Mouse (Mus musculus): Measurements from ENCODE around the gene Hist1h2ac. TPM values are rescaled to one million over a fixed set of nuclear protein-coding genes. Genes with fewer than 3 reads are reported as not detected.

Gene Hist1h2ac
- polyA plus RNA-seq, 1 experiment from 2014 or later, result 0.59 TPM

DNA sequence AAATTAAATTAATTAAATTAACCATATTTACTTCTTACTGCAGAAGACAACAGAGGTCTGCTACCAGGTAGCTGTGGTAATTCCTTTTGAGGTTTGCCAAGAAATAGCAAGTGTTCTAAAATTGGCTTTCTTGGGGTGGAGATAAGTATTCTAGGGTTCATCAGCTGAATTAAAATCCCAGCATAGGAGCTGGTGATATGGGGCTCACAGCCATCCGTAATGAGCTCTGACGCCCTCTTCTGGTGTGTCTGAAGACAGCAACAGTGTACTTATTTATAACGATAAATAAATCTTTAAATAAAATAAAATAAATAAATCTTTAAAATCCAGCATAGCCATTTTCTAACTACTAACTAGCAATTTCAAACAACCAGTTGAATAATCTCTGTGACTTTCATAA, 16.0 kb upstream of the Hist1h2ac start:
- H3K9ac ChIP-seq, result no peak overlapping the region
- no peak for ATAC-seq (ENCODE audit: extremely low read depth, insufficient number of reproducible peaks, low FRiP score, low TSS enrichment)
- H3K4me3 ChIP-seq, result no peak overlapping the region
- 64% methylated on average over 3 of the region's 3 CpGs for WGBS
- no peak overlapping the region for H3K4me2 ChIP-seq
- no peaks in the 10 kb centered on the region for H3K9me3 ChIP-seq
- H3K27me3 ChIP-seq (replicated peaks), result no peaks in the 10 kb centered on the region
- H3K27ac ChIP-seq (replicated peaks), result no peak overlapping the region
- no peaks in the 10 kb centered on the region for H3K36me3 ChIP-seq
- H3K4me1 ChIP-seq, result peaks cover 25% of the 10 kb centered on the region

DNA sequence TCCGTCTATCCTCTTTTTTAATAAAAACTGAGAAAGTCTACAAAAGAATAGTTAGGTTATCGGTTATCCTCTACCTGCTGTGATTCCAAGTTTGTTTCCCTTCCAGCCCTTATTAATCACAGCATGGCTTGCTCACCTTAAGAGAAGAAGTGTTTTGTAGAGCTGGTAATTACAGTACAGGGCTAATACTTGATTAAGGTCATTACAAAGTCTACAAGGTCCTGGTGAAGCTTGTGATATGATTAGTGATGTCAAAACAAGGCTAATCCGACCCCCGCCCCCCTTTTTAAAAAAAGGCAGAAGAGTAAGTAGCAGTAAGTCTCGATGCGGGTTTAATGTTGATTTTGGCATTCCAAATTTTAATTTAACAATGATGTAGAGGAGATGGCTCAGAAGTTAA, 15.2 kb upstream of the Hist1h2ac start:
- WGBS, result 63% methylated on average over 6 of the region's 6 CpGs
- peak overlapping the region; percentile 81 for H3K4me2 ChIP-seq
- H3K27ac ChIP-seq (replicated peaks), result peak overlapping the region; percentile 93
- no peaks in the 10 kb centered on the region for H3K9me3 ChIP-seq
- peak overlapping the region; percentile 37 for H3K9ac ChIP-seq
- no peaks in the 10 kb centered on the region for H3K27me3 ChIP-seq (replicated peaks)
- ATAC-seq (ENCODE audit: extremely low read depth, insufficient number of reproducible peaks, low FRiP score, low TSS enrichment), result no peak
- H3K4me1 ChIP-seq, result peaks cover 25% of the 10 kb centered on the region
- H3K4me3 ChIP-seq, result peak overlapping the region; percentile 55; the same call in 1 of the 2 replicates
- H3K36me3 ChIP-seq, result no peaks in the 10 kb centered on the region

DNA sequence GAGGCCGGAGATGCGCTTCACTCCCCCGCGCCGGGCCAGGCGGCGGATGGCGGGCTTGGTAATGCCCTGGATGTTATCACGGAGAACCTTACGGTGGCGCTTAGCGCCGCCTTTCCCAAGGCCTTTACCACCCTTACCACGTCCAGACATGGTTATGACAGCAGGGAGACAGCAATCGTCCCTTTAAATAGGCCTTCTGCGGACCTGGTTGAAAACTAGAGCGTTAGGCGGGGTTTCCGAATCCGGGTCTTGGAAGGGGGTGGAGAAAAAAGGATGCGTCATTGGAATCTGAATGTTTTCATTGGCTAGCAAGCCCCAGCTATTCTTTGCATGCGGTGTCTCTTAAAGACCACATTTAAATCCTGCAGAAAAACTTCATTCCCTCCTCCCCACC, 14.5 kb upstream of the Hist1h2ac start, which contains the start of gene Hist1h4c:
TSS of gene Hist1h4c (minus strand) at position 155 of the 394 bp plus-strand sequence.
- no peaks in the 10 kb centered on the region for H3K27me3 ChIP-seq (replicated peaks)
- peak within 1 kb of the TSS; percentile 55 for H3K4me3 ChIP-seq
- 0% methylated on average over 22 of the region's 22 CpGs for WGBS
- peaks cover 25% of the 10 kb centered on the region for H3K4me1 ChIP-seq
- H3K36me3 ChIP-seq, result no peaks in the 10 kb centered on the region
- H3K9me3 ChIP-seq, result no peaks in the 10 kb centered on the region
- ATAC-seq (ENCODE audit: extremely low read depth, insufficient number of reproducible peaks, low FRiP score, low TSS enrichment), result peak; percentile 81
- peak within 1 kb of the TSS; percentile 81 for H3K4me2 ChIP-seq
- H3K9ac ChIP-seq, result peak within 1 kb of the TSS; percentile 83
- H3K27ac ChIP-seq (replicated peaks), result peak within 1 kb of the TSS; percentile 93

DNA sequence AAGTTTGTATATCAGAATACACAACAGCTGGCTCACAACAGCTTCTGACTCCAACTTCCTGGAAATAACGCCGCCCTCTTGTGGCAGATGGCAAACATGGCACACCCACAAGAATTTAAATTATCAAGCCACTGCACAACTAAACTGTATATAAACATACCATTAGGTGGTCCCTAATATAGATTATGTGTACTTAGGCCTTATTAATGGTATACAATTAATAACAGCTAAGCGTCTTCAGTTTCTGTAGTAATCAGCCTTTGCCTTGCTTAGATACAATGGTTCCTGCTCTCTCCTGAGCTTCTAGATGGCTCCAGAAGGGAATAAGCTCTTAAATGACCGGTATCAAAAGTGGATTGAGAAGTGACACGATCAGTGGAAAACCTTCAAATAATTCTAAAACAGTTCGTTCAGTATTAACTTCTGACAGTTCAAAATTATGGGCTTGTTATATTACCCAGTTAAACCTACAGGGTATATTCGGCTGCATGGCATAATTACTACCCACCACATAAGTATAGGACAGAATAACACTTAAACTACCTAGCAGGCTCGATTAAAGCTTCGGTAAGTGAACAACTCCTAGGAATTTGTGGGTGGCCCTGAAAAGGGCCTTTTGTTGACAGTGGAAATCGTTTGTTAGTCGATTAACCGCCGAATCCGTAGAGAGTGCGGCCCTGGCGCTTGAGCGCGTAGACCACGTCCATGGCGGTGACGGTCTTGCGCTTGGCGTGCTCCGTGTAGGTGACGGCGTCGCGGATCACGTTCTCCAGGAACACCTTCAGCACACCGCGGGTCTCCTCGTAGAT, 13.9 kb upstream of the Hist1h2ac start:
- no peaks in the 10 kb centered on the region for H3K27me3 ChIP-seq (replicated peaks)
- peak overlapping the region; percentile 81 for H3K4me2 ChIP-seq
- H3K27ac ChIP-seq (replicated peaks), result peak overlapping the region; percentile 93
- H3K4me3 ChIP-seq, result peak overlapping the region; percentile 55
- ATAC-seq (ENCODE audit: extremely low read depth, insufficient number of reproducible peaks, low FRiP score, low TSS enrichment), result peak; percentile 63
- peak overlapping the region; percentile 83 for H3K9ac ChIP-seq
- under 1% methylated on average over 27 of the region's 32 CpGs for WGBS
- H3K4me1 ChIP-seq, result peaks cover 25% of the 10 kb centered on the region
- no peaks in the 10 kb centered on the region for H3K36me3 ChIP-seq
- H3K9me3 ChIP-seq, result no peaks in the 10 kb centered on the region

DNA sequence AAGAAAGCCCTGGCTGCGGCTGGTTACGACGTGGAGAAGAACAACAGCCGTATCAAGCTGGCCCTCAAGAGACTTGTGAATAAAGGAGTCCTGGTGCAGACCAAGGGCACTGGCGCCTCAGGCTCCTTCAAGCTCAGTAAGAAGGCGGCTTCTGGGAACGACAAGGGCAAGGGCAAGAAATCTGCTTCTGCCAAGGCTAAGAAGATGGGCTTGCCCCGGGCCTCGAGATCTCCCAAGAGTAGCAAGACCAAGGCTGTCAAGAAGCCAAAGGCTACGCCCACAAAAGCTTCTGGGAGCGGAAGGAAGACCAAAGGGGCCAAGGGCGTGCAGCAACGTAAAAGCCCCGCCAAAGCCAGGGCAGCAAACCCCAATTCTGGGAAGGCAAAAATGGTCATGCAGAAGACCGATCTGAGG, 12.3 kb upstream of the Hist1h2ac start:
- Histone ChIP-seq H3K9ac (peak overlapping the region; percentile 37; the same call in 1 of the 2 replicates), H3K9me3 (no peaks in the 10 kb centered on the region), H3K27me3 (replicated peaks) (no peaks in the 10 kb centered on the region), H3K36me3 (no peaks in the 10 kb centered on the region), H3K27ac (replicated peaks) (no peak overlapping the region), H3K4me2 (peak overlapping the region; percentile 46), H3K4me1 (peaks cover 25% of the 10 kb centered on the region), H3K4me3 (no peak overlapping the region)
- 46% methylated on average over 15 of the region's 15 CpGs for WGBS
- no peak for ATAC-seq (ENCODE audit: extremely low read depth, insufficient number of reproducible peaks, low FRiP score, low TSS enrichment)

DNA sequence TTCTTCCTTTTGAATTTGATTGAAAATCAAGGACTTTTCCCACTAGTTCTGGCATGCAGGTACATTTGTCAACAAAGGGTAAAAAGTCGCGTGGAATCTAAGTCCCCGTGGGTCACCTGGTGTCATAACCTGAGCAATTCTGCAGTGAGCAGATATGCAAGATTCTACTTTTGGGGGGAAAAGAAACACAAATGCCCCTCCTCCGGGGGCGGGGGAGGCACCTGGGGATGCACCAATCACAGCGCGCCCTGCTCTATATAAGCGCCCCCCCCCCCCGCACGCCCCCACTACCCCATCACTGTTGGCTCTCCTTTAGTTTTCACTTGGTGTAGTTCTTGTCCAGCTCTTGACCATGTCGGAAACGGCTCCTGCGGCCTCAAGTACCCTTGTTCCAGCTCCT, 11.8 kb upstream of the Hist1h2ac start, which contains the start of gene Hist1h1t:
TSS of gene Hist1h1t (plus strand) at position 301 of the 400 bp plus-strand sequence.
- H3K9ac ChIP-seq, result peak within 1 kb of the TSS; percentile 37; the same call in 1 of the 2 replicates
- H3K4me3 ChIP-seq, result no peak within 1 kb of the TSS
- no peak for ATAC-seq (ENCODE audit: extremely low read depth, insufficient number of reproducible peaks, low FRiP score, low TSS enrichment)
- H3K4me1 ChIP-seq, result peaks cover 25% of the 10 kb centered on the region
- 36% methylated on average over 13 of the region's 13 CpGs for WGBS
- no peaks in the 10 kb centered on the region for H3K9me3 ChIP-seq
- no peaks in the 10 kb centered on the region for H3K27me3 ChIP-seq (replicated peaks)
- H3K36me3 ChIP-seq, result no peaks in the 10 kb centered on the region
- H3K4me2 ChIP-seq, result peak within 1 kb of the TSS; percentile 46
- no peak within 1 kb of the TSS for H3K27ac ChIP-seq (replicated peaks)

DNA sequence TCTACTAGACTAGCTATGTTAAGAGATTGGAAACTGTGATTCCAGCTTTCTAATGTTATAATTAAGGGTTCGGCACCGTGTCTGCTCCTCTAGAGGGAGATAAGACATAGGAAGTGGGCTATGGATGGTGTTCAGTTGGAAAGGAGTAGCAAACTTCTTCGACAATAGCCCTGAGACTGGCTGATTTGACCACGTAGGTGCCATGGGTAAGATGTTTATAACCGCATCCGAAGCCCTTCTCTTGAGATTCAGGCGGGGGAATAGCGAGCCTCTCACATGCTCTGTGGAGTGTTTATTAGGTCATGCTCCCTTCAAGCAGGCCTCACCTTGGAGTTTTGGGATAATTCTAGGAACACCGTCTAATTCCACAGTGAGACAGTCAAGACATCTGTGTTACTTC, 11.2 kb upstream of the Hist1h2ac start:
- no peaks in the 10 kb centered on the region for H3K9me3 ChIP-seq
- H3K36me3 ChIP-seq, result no peaks in the 10 kb centered on the region
- H3K27me3 ChIP-seq (replicated peaks), result no peaks in the 10 kb centered on the region
- H3K4me2 ChIP-seq, result no peak overlapping the region
- H3K27ac ChIP-seq (replicated peaks), result no peak overlapping the region
- no peak overlapping the region for H3K4me3 ChIP-seq
- H3K9ac ChIP-seq, result no peak overlapping the region
- peaks cover 25% of the 10 kb centered on the region for H3K4me1 ChIP-seq
- 88% methylated on average over 9 of the region's 9 CpGs for WGBS
- no peak for ATAC-seq (ENCODE audit: extremely low read depth, insufficient number of reproducible peaks, low FRiP score, low TSS enrichment)

DNA sequence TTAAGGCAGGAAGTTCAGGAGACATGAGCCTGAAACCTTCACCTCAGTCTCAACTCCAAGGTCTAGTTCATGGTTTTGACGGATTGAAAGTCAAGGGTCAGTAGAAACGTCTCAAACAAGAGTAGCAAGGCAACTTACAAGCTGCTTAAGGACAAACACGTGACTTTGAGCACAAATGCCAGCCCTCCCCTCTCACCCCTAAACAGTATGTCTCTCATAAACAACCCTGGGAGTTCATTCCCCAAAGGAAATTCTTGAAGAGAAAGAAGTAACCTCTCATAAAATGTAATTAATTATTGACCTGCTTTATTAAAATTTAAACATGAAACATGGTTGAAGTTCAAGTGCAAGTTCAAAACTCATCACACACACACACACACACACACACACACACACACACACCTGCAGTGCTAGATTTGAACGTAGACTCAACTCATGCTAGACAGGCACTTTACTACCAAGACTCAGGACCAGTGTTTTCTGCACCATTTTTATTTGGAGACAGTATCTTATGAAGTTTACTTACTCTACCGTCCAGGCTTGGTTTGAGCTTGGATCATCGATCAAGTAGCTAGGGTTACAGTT, 10.2 kb upstream of the Hist1h2ac start:
- no peaks in the 10 kb centered on the region for H3K27me3 ChIP-seq (replicated peaks)
- no peaks in the 10 kb centered on the region for H3K9me3 ChIP-seq
- no peak for ATAC-seq (ENCODE audit: extremely low read depth, insufficient number of reproducible peaks, low FRiP score, low TSS enrichment)
- H3K36me3 ChIP-seq, result no peaks in the 10 kb centered on the region
- H3K4me3 ChIP-seq, result no peak overlapping the region
- 71% methylated on average over 6 of the region's 6 CpGs for WGBS
- no peak overlapping the region for H3K27ac ChIP-seq (replicated peaks)
- no peak overlapping the region for H3K9ac ChIP-seq
- no peak overlapping the region for H3K4me2 ChIP-seq
- H3K4me1 ChIP-seq, result peaks cover 24% of the 10 kb centered on the region

DNA sequence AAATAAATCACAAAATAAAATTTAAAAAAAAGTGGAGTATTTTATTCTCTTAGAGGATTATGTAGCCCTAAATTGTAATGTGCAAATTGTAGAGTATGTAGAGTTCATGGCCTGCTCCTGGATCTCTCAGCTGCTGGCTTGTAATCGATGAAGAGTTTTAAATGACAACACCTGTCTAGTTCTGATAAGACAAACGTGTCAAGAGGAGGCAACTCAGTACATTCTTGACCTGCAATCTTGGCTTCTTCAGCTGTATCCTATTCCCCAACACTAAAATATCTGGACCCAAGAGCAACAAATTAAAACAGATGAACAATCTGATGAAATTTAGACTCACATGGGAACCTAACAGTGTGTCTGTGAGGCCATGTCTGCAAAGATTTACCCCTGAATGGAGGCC, 5.7 kb upstream of the Hist1h2ac start:
- Histone ChIP-seq H3K36me3 (no peaks in the 10 kb centered on the region), H3K4me2 (no peak overlapping the region), H3K4me3 (no peak overlapping the region), H3K27me3 (replicated peaks) (no peaks in the 10 kb centered on the region), H3K27ac (replicated peaks) (no peak overlapping the region), H3K4me1 (peaks cover 16% of the 10 kb centered on the region), H3K9ac (no peak overlapping the region), H3K9me3 (no peaks in the 10 kb centered on the region)
- no peak for ATAC-seq (ENCODE audit: extremely low read depth, insufficient number of reproducible peaks, low FRiP score, low TSS enrichment)
- WGBS, result 57% methylated on average over 2 of the region's 2 CpGs

DNA sequence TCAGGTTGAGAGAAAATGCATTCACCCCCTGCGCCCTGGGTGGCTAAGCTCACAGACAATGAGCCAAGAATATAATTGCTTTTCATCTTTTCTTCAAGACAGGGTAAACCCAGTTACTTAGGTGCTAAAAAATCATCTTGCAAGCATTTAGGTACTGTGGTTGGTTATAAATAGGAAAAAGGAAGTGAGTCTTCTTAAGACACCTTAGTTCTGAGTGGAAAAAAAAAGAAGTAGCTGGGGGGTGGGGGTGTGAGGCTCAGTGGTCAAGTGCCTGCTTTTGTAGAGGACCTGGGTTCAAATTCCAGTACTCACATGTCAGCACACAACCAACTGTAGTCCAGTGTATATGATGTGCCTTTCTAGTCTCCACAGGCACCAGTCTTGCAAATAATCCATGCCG, 5.2 kb upstream of the Hist1h2ac start:
- Histone ChIP-seq H3K4me1 (peaks cover 16% of the 10 kb centered on the region), H3K9me3 (no peaks in the 10 kb centered on the region), H3K9ac (no peak overlapping the region), H3K27me3 (replicated peaks) (no peaks in the 10 kb centered on the region), H3K4me3 (no peak overlapping the region), H3K27ac (replicated peaks) (no peak overlapping the region), H3K36me3 (no peaks in the 10 kb centered on the region), H3K4me2 (no peak overlapping the region)
- no peak for ATAC-seq (ENCODE audit: extremely low read depth, insufficient number of reproducible peaks, low FRiP score, low TSS enrichment)
- WGBS, result 82% methylated on average over 2 of the region's 2 CpGs

DNA sequence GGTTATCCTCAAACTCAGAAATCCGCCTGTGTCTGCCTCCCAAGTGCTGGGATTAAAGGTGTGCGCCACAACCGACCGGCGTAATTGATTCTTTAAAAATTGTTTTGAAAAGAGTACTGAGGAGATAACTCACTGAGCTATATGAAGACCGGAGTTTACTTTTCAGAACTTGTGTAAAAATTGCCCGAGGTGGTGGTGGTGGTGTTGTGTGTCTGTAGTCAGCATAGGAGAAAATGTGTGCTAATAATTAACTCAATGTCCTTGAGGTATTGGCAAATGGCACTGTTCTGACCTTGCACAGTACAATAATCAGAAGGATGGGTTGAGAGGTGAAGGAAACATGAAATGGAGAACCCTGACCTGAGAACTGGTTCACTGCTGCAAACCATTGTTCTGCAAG, 4.2 kb upstream of the Hist1h2ac start:
- no peaks in the 10 kb centered on the region for H3K27me3 ChIP-seq (replicated peaks)
- 93% methylated on average over 7 of the region's 7 CpGs for WGBS
- H3K9me3 ChIP-seq, result no peaks in the 10 kb centered on the region
- no peak for ATAC-seq (ENCODE audit: extremely low read depth, insufficient number of reproducible peaks, low FRiP score, low TSS enrichment)
- H3K4me3 ChIP-seq, result no peak overlapping the region
- H3K27ac ChIP-seq (replicated peaks), result no peak overlapping the region
- peaks cover 20% of the 10 kb centered on the region for H3K4me1 ChIP-seq
- H3K4me2 ChIP-seq, result no peak overlapping the region
- no peaks in the 10 kb centered on the region for H3K36me3 ChIP-seq
- H3K9ac ChIP-seq, result no peak overlapping the region
